Mouse (Mus musculus) mouse embryonic stem cell (cell line): ENCODE measurements around the gene Spata31d1a.
"Not testable (repeated sequence)": the region's sequence is repeated elsewhere in the genome, so short reads cannot be mapped to it uniquely, and the experiment has no call there.

ENCODE experiments used
- in situ Hi-C, 2 experiments: fragments of 300-500 bp; cut with MboI; formaldehyde crosslinking; loops; 1 replicate in 1 of 2; 3 replicates in 1 of 2; pipeline ENCODE4 v1.14.3; 2019 to 2020; ENCODE audit warnings: low sequenced_read_pairs in 2 of 2, low pct_unique_long_range_greater_than_20kb in 1 of 2, mixed read lengths in 1 of 2; ENCODE audit not compliant: unreplicated experiment in 1 of 2

Gene Spata31d1a

GRCm38 (mm10) chr13:59713710-59714109 is 3.6 kb upstream of the Spata31d1a start:
- in situ Hi-C loops: no loop called here

- in situ Hi-C loops: not testable (repeated sequence)
These were observed 1.9 kb upstream of the Spata31d1a start, which contains the start of gene Spata31d1b for GRCm38 (mm10) chr13:59711984-59712383. Gene Spata31d1b (plus strand): TSS chr13:59712284.

- in situ Hi-C loops: no loop called here
These were observed 5.6 kb downstream of the Spata31d1a start for GRCm38 (mm10) chr13:59704562-59704961.

DNA sequence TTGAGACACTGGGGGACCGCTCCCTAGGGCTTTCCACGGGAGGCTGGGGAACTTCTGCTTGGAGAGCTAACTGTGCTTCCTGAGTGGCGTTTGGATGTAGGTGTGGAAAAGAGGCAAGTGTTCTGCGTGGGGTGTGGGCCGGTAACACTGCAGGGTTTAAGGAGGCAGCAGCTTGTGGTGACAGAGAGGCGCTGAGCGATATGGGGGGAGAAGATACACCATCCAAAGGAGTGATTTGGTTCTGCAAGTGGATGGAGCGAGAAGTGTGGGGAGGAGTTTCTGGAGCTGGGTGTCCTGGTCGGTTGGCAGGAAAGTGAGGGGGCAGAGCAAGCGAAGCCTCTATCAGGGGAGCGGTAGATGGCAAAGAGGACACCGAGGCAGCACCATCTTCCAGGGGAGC is 6.6 kb downstream of the Spata31d1a start:
- in situ Hi-C loops: no loop called here

DNA sequence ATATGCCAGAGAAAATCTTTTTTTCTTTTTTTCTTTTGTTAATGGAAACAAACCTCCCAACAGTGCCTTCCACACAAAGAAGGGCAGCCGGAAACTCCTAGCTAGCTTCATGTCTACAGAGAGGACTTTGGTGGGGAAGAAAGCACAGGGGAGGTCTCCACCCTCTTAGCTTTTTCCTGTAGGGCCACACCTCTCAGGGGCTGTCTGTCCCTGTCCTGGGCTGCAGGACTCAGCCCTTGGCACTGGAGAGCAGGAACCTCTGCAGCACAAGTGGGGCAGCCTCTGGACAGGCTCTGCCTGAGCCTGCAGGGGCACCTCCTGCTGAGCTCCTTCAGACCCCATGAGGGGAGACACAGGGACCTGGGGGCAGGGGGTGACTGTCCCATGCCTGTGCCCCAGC is 10.0 kb downstream of the Spata31d1a start:
- in situ Hi-C loops: not testable (repeated sequence)

DNA sequence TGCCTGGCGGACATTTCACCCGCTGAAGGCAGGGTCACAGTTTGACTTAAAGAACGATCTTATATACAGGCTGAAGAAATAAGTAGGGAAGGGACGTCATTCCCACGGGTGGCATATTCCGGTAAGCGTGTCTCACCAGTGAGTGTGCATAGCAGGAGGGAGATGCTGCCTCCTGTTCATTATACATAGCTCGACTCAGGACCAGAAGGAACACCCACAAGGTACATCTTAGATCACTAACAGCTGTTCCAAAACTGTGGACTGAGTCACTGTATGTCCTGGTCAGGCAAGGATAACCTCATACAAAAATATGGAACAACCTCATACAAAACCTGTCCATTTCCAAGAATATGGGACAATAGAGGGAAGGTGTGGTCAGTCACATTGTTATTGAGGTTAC is 11.0 kb downstream of the Spata31d1a start:
- in situ Hi-C loops: no loop called here

- in situ Hi-C loops: no loop called here
These were observed 14.3 kb downstream of the Spata31d1a start for GRCm38 (mm10) chr13:59695781-59696180.

DNA sequence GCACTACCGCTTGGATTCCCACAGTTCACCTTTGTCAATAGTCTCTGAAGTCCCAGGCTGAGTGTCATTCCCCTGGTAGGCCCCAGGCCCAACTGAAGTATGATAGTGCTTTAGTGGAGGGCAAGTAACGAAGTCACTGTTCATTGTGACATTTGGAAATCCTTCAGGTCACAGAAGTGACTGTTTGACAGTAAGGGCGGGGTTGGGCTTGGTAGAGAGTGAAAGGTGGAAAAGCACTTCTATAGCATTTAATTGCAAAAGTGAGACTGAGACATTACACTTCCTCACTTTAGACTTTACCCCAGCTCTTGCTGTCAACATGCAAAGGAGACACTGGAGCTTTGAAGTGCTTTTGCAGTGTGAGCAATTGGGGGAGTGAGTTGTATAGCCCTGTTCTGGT is 16.1 kb downstream of the Spata31d1a start, which contains the start of gene 4921517D22Rik:
TSS of gene 4921517D22Rik (minus strand) at position 101 of the 400 bp plus-strand sequence.
- in situ Hi-C loops: no loop called here

DNA sequence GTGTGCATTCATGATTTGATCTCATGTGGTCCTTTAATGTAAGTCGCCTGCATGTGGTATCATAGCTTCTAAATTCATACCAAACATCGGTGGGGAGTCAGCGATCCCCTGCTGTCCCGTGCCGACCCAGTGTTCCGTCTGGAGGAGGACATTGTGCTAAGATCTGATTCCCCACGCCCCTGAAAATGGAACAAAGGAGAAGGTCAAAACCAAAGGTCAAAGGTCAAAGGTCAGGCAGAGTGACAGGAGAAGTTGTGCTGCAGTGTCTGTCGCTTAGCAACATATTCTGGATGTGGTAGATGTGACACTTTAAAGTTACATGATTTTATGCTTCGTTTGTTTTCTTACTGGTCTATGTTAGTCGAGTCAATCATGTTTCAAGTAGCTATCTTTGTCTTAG is 18.7 kb downstream of the Spata31d1a start:
- in situ Hi-C loops: no loop called here

DNA sequence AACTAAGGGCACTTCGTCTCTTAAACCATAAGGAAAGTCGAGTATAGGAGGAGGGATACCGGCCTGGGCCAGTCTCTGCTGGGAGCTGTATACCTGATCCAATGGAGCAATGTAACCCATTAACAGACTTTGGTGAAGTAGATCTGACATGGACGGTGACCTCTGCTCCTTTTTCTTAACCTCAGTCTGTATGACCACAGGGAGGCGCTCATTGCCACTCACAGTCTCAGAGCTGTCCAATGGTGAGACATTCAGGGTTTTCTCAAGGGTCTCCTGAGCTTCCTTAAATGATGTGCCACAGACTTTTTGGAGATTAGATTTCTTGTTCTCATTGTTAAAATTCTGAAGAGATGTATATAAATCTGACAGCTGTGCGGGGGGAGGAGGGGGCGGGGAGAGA is 19.6 kb downstream of the Spata31d1a start:
- in situ Hi-C loops: no loop called here

GRCm38 (mm10) chr13:59689843-59690242 is 20.3 kb downstream of the Spata31d1a start:
- in situ Hi-C loops: no loop called here

- in situ Hi-C loops: no loop called here
These were observed 20.8 kb downstream of the Spata31d1a start for GRCm38 (mm10) chr13:59689313-59689712.

- in situ Hi-C loops: no loop called here
These were observed 21.8 kb downstream of the Spata31d1a start for GRCm38 (mm10) chr13:59688338-59688770.

DNA sequence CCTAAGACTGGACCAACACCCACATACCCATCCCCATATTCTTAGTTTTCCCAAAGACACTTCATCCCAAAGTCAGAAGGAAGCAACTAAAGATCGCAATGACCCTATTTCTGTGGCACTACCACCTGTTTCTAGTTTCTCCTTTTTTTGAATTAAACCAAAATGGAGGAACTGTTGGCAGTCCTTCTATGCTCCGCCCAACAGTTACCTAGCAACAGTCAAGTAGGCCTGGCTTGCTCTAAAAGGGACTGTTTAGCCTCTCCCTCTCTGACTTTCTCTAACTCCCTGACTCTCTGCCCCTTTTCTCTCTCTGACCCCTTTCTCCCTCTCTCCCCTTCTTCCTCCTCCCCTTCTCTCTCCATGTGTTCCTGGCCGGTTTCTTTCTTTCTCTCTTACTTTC is 24.9 kb downstream of the Spata31d1a start:
- in situ Hi-C loops: no loop called here

DNA sequence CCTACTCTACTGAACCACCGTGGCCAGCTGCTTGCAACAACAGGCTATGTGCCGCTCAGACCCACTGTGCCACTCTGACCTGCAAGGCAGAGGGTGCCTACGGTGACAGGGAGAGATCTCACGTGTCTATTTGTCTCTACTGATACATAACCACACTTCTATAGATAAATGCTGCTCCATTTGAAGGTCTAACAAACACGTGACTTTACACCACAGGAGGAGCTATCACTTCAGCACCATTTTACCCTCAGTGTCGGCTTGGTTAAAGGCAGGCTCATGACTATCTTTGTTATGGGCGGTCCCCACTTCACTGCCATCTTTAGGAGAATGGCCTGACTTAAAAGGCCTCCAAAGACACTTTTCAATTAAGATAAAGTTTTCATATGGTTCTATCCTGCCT is 27.5 kb downstream of the Spata31d1a start:
- in situ Hi-C loops: no loop called here

DNA sequence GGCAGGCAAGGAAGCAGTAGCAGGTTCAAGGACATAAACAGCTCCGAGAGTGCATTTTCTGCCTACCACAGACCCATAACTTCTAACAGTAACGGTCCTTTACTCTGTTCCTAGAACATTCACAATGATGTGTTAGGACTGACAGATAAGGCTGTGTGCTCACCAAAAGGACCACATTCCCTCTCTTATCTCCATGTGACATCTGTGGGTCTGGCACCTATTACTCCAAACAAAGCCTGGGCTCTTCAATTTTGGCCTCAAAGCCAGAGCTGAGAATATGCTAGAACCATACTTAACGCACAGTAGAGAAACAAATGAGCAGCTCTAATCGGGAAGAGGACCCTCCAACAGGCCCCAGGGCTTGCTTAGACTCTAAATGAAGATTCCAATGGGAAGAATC is 30.2 kb downstream of the Spata31d1a start:
- in situ Hi-C loops: no loop called here

DNA sequence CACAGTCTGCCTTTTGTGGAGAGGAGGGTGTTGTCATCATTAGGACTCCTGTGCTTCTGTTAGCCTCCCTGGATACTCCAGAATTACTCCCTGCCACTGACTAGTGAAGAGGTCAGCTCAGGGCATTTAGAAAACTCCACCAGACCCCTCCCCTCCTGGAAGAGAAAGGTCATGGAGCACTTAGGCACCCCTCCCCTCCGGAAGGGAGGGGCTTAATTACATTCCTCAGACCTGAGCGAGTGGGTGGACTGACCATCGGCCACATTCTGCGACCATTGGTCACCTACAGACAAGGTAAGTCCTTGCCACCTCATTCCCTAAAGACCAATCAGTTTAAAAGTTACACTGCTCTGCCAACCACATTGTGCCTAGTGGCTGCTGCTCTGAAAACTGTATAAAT is 30.8 kb downstream of the Spata31d1a start:
- in situ Hi-C loops: no loop called here

GRCm38 (mm10) chr13:59676316-59677229 is 33.6 kb downstream of the Spata31d1a start:
- in situ Hi-C loops: no loop called here

GRCm38 (mm10) chr13:59675151-59676011 is 34.7 kb downstream of the Spata31d1a start, which contains the start of gene Golm1:
Gene Golm1 (minus strand): TSS chr13:59675811.
- in situ Hi-C loops: no loop called here
